In genomic region chr5:24586106-24586505, GRCm38 (mm10) we compare ENCODE assay signal across 8 mouse cellular contexts. TPM values are rescaled to one million over a fixed set of nuclear protein-coding genes. Genes with fewer than 3 reads are reported as not detected.
DNase-seq lines count a peak whose midpoint lies in the region; ATAC-seq and TF ChIP-seq lines count a peak whose summit lies in the region.

No protein-coding gene starts in this region.

- peak overlapping the region; percentile 84 for H3K4me3 ChIP-seq in C2C12 (ENCODE audit: insufficient read depth, poor library complexity, severe bottlenecking)
- H3K4me3 ChIP-seq in forebrain, embryonic 10.5 days, result peak overlapping the region; percentile 95
- peak overlapping the region; percentile 93 for H3K4me3 ChIP-seq in liver, embryonic 13.5 days (replicated peaks)

- H3ac ChIP-seq in C2C12 (ENCODE audit: control insufficient read depth, insufficient read length, low read depth), result peak overlapping the region; percentile 49

- no peaks in the 10 kb centered on the region for H3K9me3 ChIP-seq in forebrain, embryonic 10.5 days
- H3K9me3 ChIP-seq in liver, embryonic 13.5 days (replicated peaks), result no peaks in the 10 kb centered on the region

- H3K27ac ChIP-seq in forebrain, embryonic 10.5 days, result peak overlapping the region; percentile 88
- H3K27ac ChIP-seq in liver, embryonic 13.5 days, result no peak overlapping the region

- 8% methylated on average over 8 of the region's 8 CpGs for WGBS in forebrain, embryonic 10.5 days
- WGBS in liver, embryonic 13.5 days (ENCODE audit: insufficient replicate concordance), result 14% methylated on average over 8 of the region's 8 CpGs

- peak overlapping the region; percentile 83 for H3K4me2 ChIP-seq in liver, embryonic 13.5 days

- H3K79me2 ChIP-seq in C2C12 (ENCODE audit: control insufficient read depth, insufficient read depth), result peaks cover 37% of the 10 kb centered on the region

- no peaks in the 10 kb centered on the region for H3K27me3 ChIP-seq in C2C12 (ENCODE audit: control insufficient read depth, insufficient read depth, insufficient read length)
- peaks cover 12% of the 10 kb centered on the region for H3K27me3 ChIP-seq in forebrain, embryonic 10.5 days (ENCODE audit: poor library complexity, severe bottlenecking)
- peaks cover 2% of the 10 kb centered on the region for H3K27me3 ChIP-seq in liver, embryonic 13.5 days

- ATAC-seq in frontal cortex, adult (ENCODE audit: low TSS enrichment), result peak; percentile 20
- ATAC-seq in liver, embryonic 13.5 days (ENCODE audit: low read depth), result peak; percentile 7; the same call in 1 of the 2 replicates

- no peak for TF ChIP-seq CTCF in C2C12 (IDR thresholded peaks at IDR 0.05; ENCODE audit: control insufficient read depth, insufficient read depth, insufficient read length)

- peaks cover 22% of the 10 kb centered on the region for H3K79me3 ChIP-seq in C2C12 (ENCODE audit: low read depth)

- DNase-seq in frontal cortex, adult 2 months (ENCODE audit: extremely low spot score in 1 of 2, low spot score in 1 of 2), result no peak
- no peak for DNase-seq in forebrain, embryonic 10.5 days (ENCODE audit: extremely low spot score, low spot score)
- no peak for DNase-seq in liver, embryonic 13.5 days
- DNase-seq in right cerebral cortex, adult 18-20 months, result no peak
- no peak for DNase-seq in frontal cortex, postnatal 25 days (ENCODE audit: low spot score in 2 of 2)
- no peak for DNase-seq in B cell, adult 2 months

- H3K4me1 ChIP-seq in forebrain, embryonic 10.5 days, result peaks cover 34% of the 10 kb centered on the region
- H3K4me1 ChIP-seq in liver, embryonic 13.5 days (replicated peaks), result peaks cover 38% of the 10 kb centered on the region

- peaks cover 20% of the 10 kb centered on the region for H3K36me3 ChIP-seq in C2C12 (ENCODE audit: control insufficient read depth, insufficient read depth)
- H3K36me3 ChIP-seq in forebrain, embryonic 10.5 days (replicated peaks), result peaks cover 32% of the 10 kb centered on the region
- peaks cover 26% of the 10 kb centered on the region for H3K36me3 ChIP-seq in liver, embryonic 13.5 days

- H3K9ac ChIP-seq in liver, embryonic 13.5 days, result peak overlapping the region; percentile 87

TF ChIP-seq in C2C12, 6 proteins besides CTCF, POLR2A, EP300 and RAD21:
- TF ChIP-seq MYOD1 (IDR thresholded peaks at IDR 0.05; ENCODE audit: control insufficient read depth, insufficient read length, low read depth), result no peak
- peak; percentile 55 for TF ChIP-seq USF1 (IDR thresholded peaks at IDR 0.05; ENCODE audit: low read depth)

RNA-seq across cellular contexts. Expression of gene Chpf2, which starts 0.4 kb away (rescaled TPM):
- polyA plus RNA-seq in frontal cortex, adult 2 months (2012; rRNA removed), result 47.1 and 50.5 TPM in 2 replicates
- polyA plus RNA-seq in C2C12 (2012; fragmentation: generic; extraction: Trizol), result 37.7 TPM
- 15.1 and 16.0 TPM in 2 replicates for polyA plus RNA-seq in forebrain, embryonic 10.5 days (2016; fragmentation: Nextera tagmentation; extraction: Ambion mirVana)
- polyA plus RNA-seq in liver, embryonic 13.5 days (2015; fragmentation: Nextera tagmentation; extraction: Ambion mirVana), result 11.8 and 12.7 TPM in 2 replicates

RNA-seq across cellular contexts. Expression of gene Abcf2, which starts 8.8 kb away (rescaled TPM):
- polyA plus RNA-seq in frontal cortex, adult 2 months (2012; rRNA removed), result 78.1 and 86.2 TPM in 2 replicates
- polyA plus RNA-seq in C2C12 (2012; fragmentation: generic; extraction: Trizol), result 143 TPM
- 193 and 197 TPM in 2 replicates for polyA plus RNA-seq in forebrain, embryonic 10.5 days (2016; fragmentation: Nextera tagmentation; extraction: Ambion mirVana)
- polyA plus RNA-seq in liver, embryonic 13.5 days (2015; fragmentation: Nextera tagmentation; extraction: Ambion mirVana), result 72.6 and 81.6 TPM in 2 replicates

RNA-seq across cellular contexts. Expression of gene 4931409K22Rik, which starts 29.5 kb away (rescaled TPM):
- polyA plus RNA-seq in frontal cortex, adult 2 months (2012; rRNA removed), result 0.18 and 0.59 TPM in 2 replicates
- not detected for polyA plus RNA-seq in C2C12 (2012; fragmentation: generic; extraction: Trizol)
- polyA plus RNA-seq in forebrain, embryonic 10.5 days (2016; fragmentation: Nextera tagmentation; extraction: Ambion mirVana), result 0.06 TPM in 1 of 2 replicates, not detected in the other
- polyA plus RNA-seq in liver, embryonic 13.5 days (2015; fragmentation: Nextera tagmentation; extraction: Ambion mirVana), result not detected in 2 replicates

RNA-seq across cellular contexts. Expression of gene Smarcd3, which starts 38.1 kb away (rescaled TPM):
- 116 and 135 TPM in 2 replicates for polyA plus RNA-seq in frontal cortex, adult 2 months (2012; rRNA removed)
- 87.6 TPM for polyA plus RNA-seq in C2C12 (2012; fragmentation: generic; extraction: Trizol)
- polyA plus RNA-seq in forebrain, embryonic 10.5 days (2016; fragmentation: Nextera tagmentation; extraction: Ambion mirVana), result 34.7 and 39.7 TPM in 2 replicates
- polyA plus RNA-seq in liver, embryonic 13.5 days (2015; fragmentation: Nextera tagmentation; extraction: Ambion mirVana), result 1.9 and 2.2 TPM in 2 replicates

RNA-seq across cellular contexts. Expression of gene Asb10, which starts 45.3 kb away (rescaled TPM):
- 0.42 and 0.62 TPM in 2 replicates for polyA plus RNA-seq in frontal cortex, adult 2 months (2012; rRNA removed)
- not detected for polyA plus RNA-seq in C2C12 (2012; fragmentation: generic; extraction: Trizol)
- polyA plus RNA-seq in forebrain, embryonic 10.5 days (2016; fragmentation: Nextera tagmentation; extraction: Ambion mirVana), result 0.09 and 0.15 TPM in 2 replicates
- polyA plus RNA-seq in liver, embryonic 13.5 days (2015; fragmentation: Nextera tagmentation; extraction: Ambion mirVana), result 0.10 and 0.15 TPM in 2 replicates
